Mouse (Mus musculus): ENCODE data around the gene Tmem116. TPM values are rescaled to one million over a fixed set of nuclear protein-coding genes. Genes with fewer than 3 reads are reported as not detected.
"Not testable (repeated sequence)": the region's sequence is repeated elsewhere in the genome, so short reads cannot be mapped to it uniquely, and the experiment has no call there.

Tmem116 gene
- polyA plus RNA-seq, 1 experiment from 2014 or later: 1.4 TPM

DNA sequence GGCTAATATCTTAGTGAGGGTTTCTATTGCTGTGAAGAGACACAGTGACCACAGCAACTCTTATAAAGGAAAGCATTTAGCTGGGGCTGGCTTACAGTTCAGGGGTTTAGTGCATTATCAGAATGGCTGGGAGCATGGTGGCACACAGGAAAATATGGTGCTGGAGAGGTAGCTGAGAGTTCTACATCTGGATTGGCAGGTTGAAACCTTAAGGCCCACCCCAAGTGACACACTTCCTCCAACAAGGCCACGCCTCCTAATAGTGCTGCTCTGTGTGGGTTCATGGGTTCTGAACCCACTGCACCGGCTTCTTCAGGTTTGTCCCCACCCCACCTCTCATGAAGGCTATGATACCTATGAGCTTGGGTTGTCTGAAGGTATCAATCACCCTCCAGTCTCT is 20.7 kb downstream of the Tmem116 start:
- H3K4me1 ChIP-seq (replicated peaks; ENCODE audit: control insufficient read depth, insufficient read depth, low read length): no peaks in the 10 kb centered on the region
- H3K27me3 ChIP-seq (ENCODE audit: control insufficient read depth, insufficient read depth, low read length): no peaks in the 10 kb centered on the region
- H3K4me2 ChIP-seq (ENCODE audit: low read depth, low read length, severe bottlenecking): no peak overlapping the region
- DNase-seq (ENCODE audit: low spot score) (no peak), ATAC-seq (replicated peaks; ENCODE audit: low FRiP score) (no peak)
- H3K36me3 ChIP-seq (ENCODE audit: control insufficient read depth, insufficient read depth, low read length): no peaks in the 10 kb centered on the region
- WGBS: 92% methylated on average over 2 of the region's 2 CpGs
- no peaks in the 10 kb centered on the region for H3K9me3 ChIP-seq (ENCODE audit: control insufficient read depth, low read length)
- H3K4me3 ChIP-seq (ENCODE audit: low read depth, low read length): no peak overlapping the region
- H3K27ac ChIP-seq (ENCODE audit: low read depth, low read length): no peak overlapping the region
- H3K9ac ChIP-seq (ENCODE audit: low read length): no peak overlapping the region

GRCm38 (mm10) chr5:121474610-121475009 is 22.9 kb downstream of the Tmem116 start:
- Histone ChIP-seq H3K9me3 (ENCODE audit: control insufficient read depth, low read length) (no peaks in the 10 kb centered on the region), H3K9ac (ENCODE audit: low read length) (no peak overlapping the region), H3K4me2 (ENCODE audit: low read depth, low read length, severe bottlenecking) (no peak overlapping the region), H3K4me1 (replicated peaks; ENCODE audit: control insufficient read depth, insufficient read depth, low read length) (no peaks in the 10 kb centered on the region), H3K27me3 (ENCODE audit: control insufficient read depth, insufficient read depth, low read length) (no peaks in the 10 kb centered on the region), H3K36me3 (ENCODE audit: control insufficient read depth, insufficient read depth, low read length) (no peaks in the 10 kb centered on the region), H3K4me3 (ENCODE audit: low read depth, low read length) (no peak overlapping the region), H3K27ac (ENCODE audit: low read depth, low read length) (no peak overlapping the region)
- 67% methylated on average over 7 of the region's 7 CpGs for WGBS
- DNase-seq (ENCODE audit: low spot score) (no peak), ATAC-seq (replicated peaks; ENCODE audit: low FRiP score) (no peak)

DNA sequence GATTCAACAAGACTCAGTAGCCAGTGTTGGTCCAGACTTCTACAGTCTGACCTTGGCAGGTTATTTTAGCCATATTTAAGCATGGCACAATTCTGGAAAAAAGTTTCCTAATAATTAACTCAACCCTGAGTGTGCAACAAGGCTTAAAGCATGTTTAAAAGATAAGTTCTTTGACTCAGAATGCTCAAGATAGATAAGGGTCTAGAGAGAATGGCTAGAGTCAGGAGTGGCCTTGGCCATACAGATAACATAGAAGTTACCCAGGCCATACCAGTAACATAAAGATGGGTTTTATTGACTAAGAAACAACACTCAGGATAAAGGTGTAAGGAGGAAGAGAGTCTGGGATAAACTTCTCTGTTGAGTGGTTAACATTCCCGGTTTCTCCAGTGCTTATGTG is 24.3 kb downstream of the Tmem116 start:
- Histone ChIP-seq H3K9ac (ENCODE audit: low read length) (no peak overlapping the region), H3K4me2 (ENCODE audit: low read depth, low read length, severe bottlenecking) (no peak overlapping the region), H3K36me3 (ENCODE audit: control insufficient read depth, insufficient read depth, low read length) (no peaks in the 10 kb centered on the region), H3K27me3 (ENCODE audit: control insufficient read depth, insufficient read depth, low read length) (no peaks in the 10 kb centered on the region), H3K4me3 (ENCODE audit: low read depth, low read length) (no peak overlapping the region), H3K9me3 (ENCODE audit: control insufficient read depth, low read length) (no peaks in the 10 kb centered on the region), H3K27ac (ENCODE audit: low read depth, low read length) (no peak overlapping the region), H3K4me1 (replicated peaks; ENCODE audit: control insufficient read depth, insufficient read depth, low read length) (no peaks in the 10 kb centered on the region)
- 91% methylated on average over 1 of the region's 1 CpGs for WGBS
- ATAC-seq (replicated peaks; ENCODE audit: low FRiP score) (no peak), DNase-seq (ENCODE audit: low spot score) (no peak)

DNA sequence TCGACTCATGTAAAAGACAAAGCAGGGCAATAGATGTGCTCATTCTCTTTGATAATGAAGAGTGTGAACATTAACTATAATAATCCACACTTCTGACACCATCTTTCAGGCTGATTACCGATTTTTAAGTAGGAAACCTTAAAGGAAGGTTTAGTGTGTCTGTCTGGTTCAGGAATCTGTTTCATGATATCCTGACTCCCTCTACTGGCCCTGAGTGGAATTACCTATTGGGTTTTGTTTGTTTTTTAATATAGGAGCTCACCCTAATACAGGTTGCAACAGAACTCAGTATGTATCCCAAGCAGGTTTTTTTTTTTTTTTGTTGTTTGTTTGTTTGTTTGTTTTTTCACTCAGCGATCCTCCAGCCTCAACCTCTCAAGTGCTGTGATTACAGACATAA is 26.0 kb downstream of the Tmem116 start:
- Histone ChIP-seq H3K4me2 (ENCODE audit: low read depth, low read length, severe bottlenecking) (no peak overlapping the region), H3K9me3 (ENCODE audit: control insufficient read depth, low read length) (no peaks in the 10 kb centered on the region), H3K4me1 (replicated peaks; ENCODE audit: control insufficient read depth, insufficient read depth, low read length) (no peaks in the 10 kb centered on the region), H3K27me3 (ENCODE audit: control insufficient read depth, insufficient read depth, low read length) (no peaks in the 10 kb centered on the region), H3K4me3 (ENCODE audit: low read depth, low read length) (no peak overlapping the region), H3K36me3 (ENCODE audit: control insufficient read depth, insufficient read depth, low read length) (no peaks in the 10 kb centered on the region), H3K27ac (ENCODE audit: low read depth, low read length) (no peak overlapping the region), H3K9ac (ENCODE audit: low read length) (no peak overlapping the region)
- DNase-seq (ENCODE audit: low spot score): no peak
- no peak for ATAC-seq (replicated peaks; ENCODE audit: low FRiP score)
- WGBS: 40% methylated on average over 3 of the region's 3 CpGs

DNA sequence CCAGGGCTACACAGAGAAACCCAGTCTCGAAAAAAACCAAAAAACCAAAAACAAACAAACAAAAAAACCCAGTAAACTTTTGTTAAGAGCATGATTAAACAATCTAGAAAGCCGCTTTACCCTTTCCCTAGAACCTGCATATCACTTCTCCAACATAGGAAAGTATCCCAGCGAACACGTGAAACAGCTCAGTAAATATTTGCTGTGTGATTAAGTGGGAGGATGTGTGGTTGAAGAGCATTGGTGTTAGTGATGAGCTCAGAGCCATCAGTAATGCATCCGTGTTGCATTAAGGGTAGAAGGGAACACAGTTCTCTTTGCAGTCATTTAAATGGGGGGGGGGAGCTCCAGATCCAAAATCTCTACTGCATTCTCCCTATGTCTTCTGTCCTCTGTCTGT is 33.1 kb downstream of the Tmem116 start:
- Histone ChIP-seq H3K9ac (ENCODE audit: low read length) (no peak overlapping the region), H3K4me2 (ENCODE audit: low read depth, low read length, severe bottlenecking) (no peak overlapping the region), H3K9me3 (ENCODE audit: control insufficient read depth, low read length) (no peaks in the 10 kb centered on the region), H3K27me3 (ENCODE audit: control insufficient read depth, insufficient read depth, low read length) (no peaks in the 10 kb centered on the region), H3K36me3 (ENCODE audit: control insufficient read depth, insufficient read depth, low read length) (no peaks in the 10 kb centered on the region), H3K27ac (ENCODE audit: low read depth, low read length) (no peak overlapping the region), H3K4me1 (replicated peaks; ENCODE audit: control insufficient read depth, insufficient read depth, low read length) (no peaks in the 10 kb centered on the region), H3K4me3 (ENCODE audit: low read depth, low read length) (no peak overlapping the region)
- no peak for DNase-seq (ENCODE audit: low spot score)
- WGBS: 84% methylated on average over 5 of the region's 5 CpGs
- no peak for ATAC-seq (replicated peaks; ENCODE audit: low FRiP score)

DNA sequence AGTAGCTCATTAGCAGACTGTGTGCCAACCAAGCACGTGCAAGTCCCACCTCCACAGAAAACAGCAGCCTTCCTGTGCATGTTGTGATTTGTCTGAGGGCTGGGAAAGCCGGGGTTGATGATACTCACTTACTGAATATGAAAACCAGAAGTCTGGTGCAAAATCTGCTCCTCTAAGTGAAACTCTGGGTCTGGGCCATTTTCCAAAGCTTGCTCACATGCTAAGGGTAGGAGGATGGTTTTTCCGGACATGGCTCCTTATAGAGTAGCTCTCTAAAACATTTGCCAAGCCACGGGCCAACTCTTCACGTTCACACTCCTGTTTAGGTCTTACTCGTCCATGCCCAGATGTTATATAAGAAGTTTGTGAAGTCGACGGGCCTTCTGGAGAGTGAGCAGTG is 41.6 kb downstream of the Tmem116 start:
- H3K4me3 ChIP-seq (ENCODE audit: low read depth, low read length): no peak overlapping the region
- 82% methylated on average over 8 of the region's 8 CpGs for WGBS
- H3K27ac ChIP-seq (ENCODE audit: low read depth, low read length): no peak overlapping the region
- no peaks in the 10 kb centered on the region for H3K4me1 ChIP-seq (replicated peaks; ENCODE audit: control insufficient read depth, insufficient read depth, low read length)
- no peak for DNase-seq (ENCODE audit: low spot score)
- no peaks in the 10 kb centered on the region for H3K9me3 ChIP-seq (ENCODE audit: control insufficient read depth, low read length)
- no peak for ATAC-seq (replicated peaks; ENCODE audit: low FRiP score)
- H3K4me2 ChIP-seq (ENCODE audit: low read depth, low read length, severe bottlenecking): no peak overlapping the region
- no peaks in the 10 kb centered on the region for H3K36me3 ChIP-seq (ENCODE audit: control insufficient read depth, insufficient read depth, low read length)
- H3K9ac ChIP-seq (ENCODE audit: low read length): no peak overlapping the region
- H3K27me3 ChIP-seq (ENCODE audit: control insufficient read depth, insufficient read depth, low read length): no peaks in the 10 kb centered on the region

- H3K4me2 ChIP-seq (ENCODE audit: low read depth, low read length, severe bottlenecking): no peak overlapping the region
- WGBS: 81% methylated on average over 7 of the region's 7 CpGs
- no peak overlapping the region for H3K9ac ChIP-seq (ENCODE audit: low read length)
- DNase-seq (ENCODE audit: low spot score) (no peak), ATAC-seq (replicated peaks; ENCODE audit: low FRiP score) (no peak)
- no peaks in the 10 kb centered on the region for H3K27me3 ChIP-seq (ENCODE audit: control insufficient read depth, insufficient read depth, low read length)
- H3K36me3 ChIP-seq (ENCODE audit: control insufficient read depth, insufficient read depth, low read length): no peaks in the 10 kb centered on the region
- H3K27ac ChIP-seq (ENCODE audit: low read depth, low read length): no peak overlapping the region
- H3K4me3 ChIP-seq (ENCODE audit: low read depth, low read length): no peak overlapping the region
- H3K9me3 ChIP-seq (ENCODE audit: control insufficient read depth, low read length): no peaks in the 10 kb centered on the region
- H3K4me1 ChIP-seq (replicated peaks; ENCODE audit: control insufficient read depth, insufficient read depth, low read length): no peaks in the 10 kb centered on the region
Measured at GRCm38 (mm10) chr5:121500719-121501118, 49.0 kb downstream of the Tmem116 start.

GRCm38 (mm10) chr5:121501424-121501996 is 49.8 kb downstream of the Tmem116 start:
- not testable (repeated sequence) for H3K9ac ChIP-seq (ENCODE audit: low read length); ATAC-seq (replicated peaks; ENCODE audit: low FRiP score); DNase-seq (ENCODE audit: low spot score); H3K4me2 ChIP-seq (ENCODE audit: low read depth, low read length, severe bottlenecking); H3K27me3 ChIP-seq (ENCODE audit: control insufficient read depth, insufficient read depth, low read length); H3K27ac ChIP-seq (ENCODE audit: low read depth, low read length); H3K4me1 ChIP-seq (replicated peaks; ENCODE audit: control insufficient read depth, insufficient read depth, low read length); H3K36me3 ChIP-seq (ENCODE audit: control insufficient read depth, insufficient read depth, low read length); H3K4me3 ChIP-seq (ENCODE audit: low read depth, low read length); H3K9me3 ChIP-seq (ENCODE audit: control insufficient read depth, low read length)
- 86% methylated on average over 11 of the region's 17 CpGs for WGBS

DNA sequence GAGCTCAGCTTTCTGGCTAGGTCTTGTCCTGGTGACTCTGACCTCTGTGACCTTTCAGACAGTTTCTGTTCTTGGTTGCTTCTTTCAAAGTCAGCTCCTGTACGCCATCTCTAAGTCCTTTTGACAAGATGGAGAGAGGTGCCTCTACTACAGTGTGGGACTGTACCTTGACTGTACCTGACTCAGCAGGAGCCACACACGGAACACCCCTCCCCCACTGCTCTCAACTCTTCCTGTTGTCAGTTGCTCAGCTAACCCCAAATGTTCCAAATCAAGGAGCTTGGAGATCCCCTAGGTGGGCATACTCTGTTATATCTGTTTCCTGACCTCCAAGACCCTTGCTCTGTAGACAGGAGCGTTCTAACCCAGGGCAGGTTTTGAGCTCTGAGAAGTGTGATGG is 51.5 kb downstream of the Tmem116 start, which contains the start of gene Adam1b:
Gene Adam1b, minus strand, starts transcription at position 205 of the 400 bp plus-strand sequence.
- Histone ChIP-seq H3K9me3 (ENCODE audit: control insufficient read depth, low read length) (no peaks in the 10 kb centered on the region), H3K4me2 (ENCODE audit: low read depth, low read length, severe bottlenecking) (no peak within 1 kb of the TSS), H3K4me3 (ENCODE audit: low read depth, low read length) (no peak within 1 kb of the TSS), H3K4me1 (replicated peaks; ENCODE audit: control insufficient read depth, insufficient read depth, low read length) (no peaks in the 10 kb centered on the region), H3K36me3 (ENCODE audit: control insufficient read depth, insufficient read depth, low read length) (no peaks in the 10 kb centered on the region), H3K27me3 (ENCODE audit: control insufficient read depth, insufficient read depth, low read length) (no peaks in the 10 kb centered on the region), H3K27ac (ENCODE audit: low read depth, low read length) (no peak within 1 kb of the TSS), H3K9ac (ENCODE audit: low read length) (no peak within 1 kb of the TSS)
- DNase-seq (ENCODE audit: low spot score): no peak
- ATAC-seq (replicated peaks; ENCODE audit: low FRiP score): no peak
- 79% methylated on average over 3 of the region's 3 CpGs for WGBS
